Mouse (Mus musculus) embryonic facial prominence, embryonic 11.5 days (tissue): Measurements from ENCODE around the gene Akap13. TPM values are rescaled to one million over a fixed set of nuclear protein-coding genes. Genes with fewer than 3 reads are reported as not detected.

Source experiments
- ATAC-seq: fragments of 200-750 bp; cut with Nextera tagmentation; replicated peaks from 2 replicates; pipeline ENCODE4 v1.8.0; 2017; ENCODE audit warnings: low read depth; ENCODE audit not compliant: insufficient number of reproducible peaks, low FRiP score, low TSS enrichment
- DNase-seq: peaks from one replicate; pipeline ENCODE4 v3.0.0-alpha.2; 2015; ENCODE audit warnings: low spot score
- H3K27ac ChIP-seq: fragments of 300-500 bp; sonication (generic); replicated peaks from 2 replicates; pipeline ENCODE4 v1.5.1; 2014; ENCODE audit warnings: mild to moderate bottlenecking, low read depth, low read length, control low read depth
- H3K27me3 ChIP-seq: fragments of 300-500 bp; sonication (generic); 2 replicates; pipeline ENCODE4 v1.6.1; 2014; ENCODE audit warnings: mild to moderate bottlenecking, low read length, moderate library complexity, mixed read lengths; ENCODE audit not compliant: control insufficient read depth, insufficient read depth
- H3K36me3 ChIP-seq: fragments of 300-500 bp; sonication (generic); replicated peaks from 2 replicates; pipeline ENCODE4 v1.6.1; 2014; ENCODE audit warnings: low read depth, mild to moderate bottlenecking, low read length, moderate library complexity, mixed read lengths; ENCODE audit not compliant: control insufficient read depth, insufficient read depth
- H3K4me1 ChIP-seq: fragments of 300-500 bp; sonication (generic); 2 replicates; pipeline ENCODE4 v1.6.1; 2014; ENCODE audit warnings: low read length, mixed read lengths; ENCODE audit not compliant: control insufficient read depth, insufficient read depth
- H3K4me2 ChIP-seq: fragments of 300-500 bp; sonication (generic); 2 replicates; pipeline ENCODE4 v1.6.1; 2014; ENCODE audit warnings: low read depth, mild to moderate bottlenecking, control low read depth, low read length, moderate library complexity
- H3K4me3 ChIP-seq: fragments of 300-500 bp; sonication (generic); 2 replicates; pipeline ENCODE4 v1.5.1; 2014; ENCODE audit warnings: low read depth, low read length, control low read depth
- H3K9ac ChIP-seq: fragments of 300-500 bp; sonication (generic); replicated peaks from 2 replicates; pipeline ENCODE4 v1.6.1; 2014; ENCODE audit warnings: mild to moderate bottlenecking, control low read depth, low read length
- H3K9me3 ChIP-seq: fragments of 300-500 bp; sonication (generic); replicated peaks from 2 replicates; pipeline ENCODE4 v1.6.1; 2016; ENCODE audit warnings: mild to moderate bottlenecking, low read length, inconsistent platforms, mixed read lengths; ENCODE audit not compliant: control insufficient read depth
- WGBS: fragments of 180-500 bp; shearing (Covaris S2); extraction: QIAGEN DNeasy Blood & Tissue Kit; methylation state at CpG from one replicate; pipeline ENCODE4 v1.1.7; 2014; 5-methylcytosine and 5-hydroxymethylcytosine counted together
- polyA plus RNA-seq: library from polyadenylated mRNA; unstranded; fragments of >200 nt; fragmentation: Nextera tagmentation; extraction: Ambion mirVana; gene quantifications from 2 replicates; pipeline ENCODE4 v1.2.1, GENCODE M21; 2014

Akap13 gene
- polyA plus RNA-seq, 1 experiment from 2014 or later: 37.9 TPM

GRCm38 (mm10) chr7:75713959-75714358, 258.6 kb downstream of the Akap13 start:
- no peak overlapping the region for H3K4me2 ChIP-seq
- 93% methylated on average over 5 of the region's 5 CpGs for WGBS
- no peak overlapping the region for H3K4me3 ChIP-seq
- no peak overlapping the region for H3K27ac ChIP-seq
- no peak overlapping the region for H3K9ac ChIP-seq
- no peak for ATAC-seq
- no peak for DNase-seq
- H3K27me3 ChIP-seq: no peaks in the 10 kb centered on the region
- no peaks in the 10 kb centered on the region for H3K9me3 ChIP-seq
- no peaks in the 10 kb centered on the region for H3K36me3 ChIP-seq
- H3K4me1 ChIP-seq: no peaks in the 10 kb centered on the region

GRCm38 (mm10) chr7:75715026-75715425, 259.7 kb downstream of the Akap13 start:
- DNase-seq: no peak
- Histone ChIP-seq H3K27me3 (no peaks in the 10 kb centered on the region), H3K4me2 (no peak overlapping the region), H3K4me1 (no peaks in the 10 kb centered on the region), H3K9ac (no peak overlapping the region), H3K36me3 (no peaks in the 10 kb centered on the region), H3K9me3 (no peaks in the 10 kb centered on the region), H3K4me3 (no peak overlapping the region), H3K27ac (no peak overlapping the region)
- 91% methylated on average over 4 of the region's 4 CpGs for WGBS
- ATAC-seq: no peak

DNA sequence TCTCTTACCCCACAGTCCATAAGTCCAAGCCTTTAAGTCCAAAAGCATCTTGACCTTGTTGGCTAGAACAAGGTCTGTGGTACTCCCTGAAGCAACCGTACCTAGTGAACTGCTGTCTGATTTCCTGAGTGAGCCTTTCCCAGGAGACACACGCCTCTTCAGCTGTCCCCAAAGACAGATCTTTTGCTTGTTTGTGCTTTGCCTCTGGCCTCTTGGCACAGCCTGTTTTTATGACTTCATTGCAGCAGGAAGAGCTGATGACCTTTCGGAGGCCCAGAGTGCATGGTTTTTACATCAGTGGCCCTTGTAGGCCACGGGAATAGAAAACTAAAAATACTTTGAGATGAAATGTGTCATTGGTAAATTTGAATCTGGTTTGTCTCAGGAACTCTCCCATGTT, 260.6 kb downstream of the Akap13 start:
- no peak for DNase-seq
- WGBS: 79% methylated on average over 4 of the region's 4 CpGs
- Histone ChIP-seq H3K9ac (no peak overlapping the region), H3K36me3 (no peaks in the 10 kb centered on the region; the same call in 1 of the 2 replicates), H3K27me3 (no peaks in the 10 kb centered on the region), H3K27ac (no peak overlapping the region), H3K4me1 (no peaks in the 10 kb centered on the region), H3K9me3 (no peaks in the 10 kb centered on the region), H3K4me3 (no peak overlapping the region), H3K4me2 (no peak overlapping the region)
- ATAC-seq: no peak

GRCm38 (mm10) chr7:75717349-75717748, 262.0 kb downstream of the Akap13 start:
- ATAC-seq (no peak), DNase-seq (no peak)
- H3K4me1 ChIP-seq: no peaks in the 10 kb centered on the region
- no peaks in the 10 kb centered on the region for H3K27me3 ChIP-seq
- H3K27ac ChIP-seq: no peak overlapping the region
- no peak overlapping the region for H3K4me3 ChIP-seq
- no peaks in the 10 kb centered on the region for H3K9me3 ChIP-seq
- H3K4me2 ChIP-seq: no peak overlapping the region
- H3K9ac ChIP-seq: no peak overlapping the region
- H3K36me3 ChIP-seq: no peaks in the 10 kb centered on the region; the same call in 1 of the 2 replicates

DNA sequence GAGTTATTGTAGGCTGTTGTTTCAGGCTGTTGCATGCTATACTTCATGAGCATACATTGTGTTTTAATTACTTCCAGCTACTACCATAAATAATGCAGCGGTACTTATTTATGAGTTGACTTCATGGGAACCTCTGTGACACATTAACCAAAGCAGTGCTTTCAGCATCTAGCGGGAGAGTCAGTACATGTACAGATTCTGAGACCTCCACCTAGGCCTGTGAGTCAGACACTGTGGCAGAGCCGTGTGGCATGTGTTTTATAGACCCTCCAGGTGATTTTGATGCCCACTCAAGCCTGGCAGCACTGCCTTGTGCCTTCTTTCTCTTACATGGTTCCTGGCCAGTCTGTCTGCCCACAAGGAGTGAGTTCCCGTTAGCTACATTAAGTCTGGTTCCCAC, 266.0 kb downstream of the Akap13 start:
- Histone ChIP-seq H3K4me3 (no peak overlapping the region), H3K9ac (no peak overlapping the region), H3K27me3 (no peaks in the 10 kb centered on the region), H3K4me2 (no peak overlapping the region), H3K9me3 (no peaks in the 10 kb centered on the region), H3K4me1 (no peaks in the 10 kb centered on the region), H3K36me3 (no peaks in the 10 kb centered on the region; the same call in 1 of the 2 replicates), H3K27ac (no peak overlapping the region)
- ATAC-seq (no peak), DNase-seq (no peak)
- WGBS: 89% methylated on average over 4 of the region's 4 CpGs

GRCm38 (mm10) chr7:75724012-75724411, 268.7 kb downstream of the Akap13 start:
- Histone ChIP-seq H3K27me3 (no peaks in the 10 kb centered on the region), H3K4me3 (no peak overlapping the region), H3K4me2 (no peak overlapping the region), H3K9me3 (no peaks in the 10 kb centered on the region), H3K9ac (no peak overlapping the region), H3K4me1 (no peaks in the 10 kb centered on the region), H3K36me3 (no peaks in the 10 kb centered on the region; the same call in none of the 2 replicates), H3K27ac (no peak overlapping the region)
- DNase-seq (no peak), ATAC-seq (no peak)
- 91% methylated on average over 1 of the region's 1 CpGs for WGBS

DNA sequence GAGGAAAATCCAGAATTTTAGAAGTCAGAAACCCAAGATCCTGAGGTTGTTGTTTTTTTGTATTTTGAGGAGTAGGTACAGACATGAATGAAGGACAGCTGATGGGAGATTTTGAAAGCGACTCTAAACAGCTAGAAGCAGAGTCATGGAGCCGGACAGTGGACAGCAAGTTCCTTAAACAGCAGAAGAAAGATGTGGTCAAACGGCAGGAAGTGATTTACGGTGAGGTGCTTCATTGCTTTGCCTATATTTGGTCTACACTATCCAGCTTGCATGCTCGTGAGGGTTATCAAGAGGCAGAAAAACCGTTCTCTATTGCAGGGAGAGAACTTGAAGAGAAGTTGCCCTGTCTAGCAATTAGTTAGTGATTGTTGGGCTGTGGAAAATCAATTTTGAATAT, 270.6 kb downstream of the Akap13 start:
- Histone ChIP-seq H3K4me3 (no peak overlapping the region), H3K36me3 (no peaks in the 10 kb centered on the region; the same call in none of the 2 replicates), H3K27ac (no peak overlapping the region), H3K9me3 (no peaks in the 10 kb centered on the region), H3K27me3 (no peaks in the 10 kb centered on the region), H3K4me2 (no peak overlapping the region), H3K4me1 (no peaks in the 10 kb centered on the region), H3K9ac (no peak overlapping the region)
- ATAC-seq (no peak), DNase-seq (no peak)
- 91% methylated on average over 6 of the region's 6 CpGs for WGBS

- H3K9ac ChIP-seq: no peak overlapping the region
- no peaks in the 10 kb centered on the region for H3K27me3 ChIP-seq
- H3K4me2 ChIP-seq: no peak overlapping the region
- no peaks in the 10 kb centered on the region; the same call in none of the 2 replicates for H3K36me3 ChIP-seq
- no peak overlapping the region for H3K27ac ChIP-seq
- no peak overlapping the region for H3K4me3 ChIP-seq
- WGBS: 94% methylated on average over 9 of the region's 9 CpGs
- no peaks in the 10 kb centered on the region for H3K4me1 ChIP-seq
- H3K9me3 ChIP-seq: no peaks in the 10 kb centered on the region
- DNase-seq (no peak), ATAC-seq (no peak)
Measured at GRCm38 (mm10) chr7:75726867-75727266, 271.5 kb downstream of the Akap13 start.
